Mouse (Mus musculus): ENCODE results near the gene Wasf2. TPM values are rescaled to one million over a fixed set of nuclear protein-coding genes. Genes with fewer than 3 reads are reported as not detected.

Wasf2 gene
- polyA plus RNA-seq, 1 experiment from 2014 or later: 144 TPM

DNA sequence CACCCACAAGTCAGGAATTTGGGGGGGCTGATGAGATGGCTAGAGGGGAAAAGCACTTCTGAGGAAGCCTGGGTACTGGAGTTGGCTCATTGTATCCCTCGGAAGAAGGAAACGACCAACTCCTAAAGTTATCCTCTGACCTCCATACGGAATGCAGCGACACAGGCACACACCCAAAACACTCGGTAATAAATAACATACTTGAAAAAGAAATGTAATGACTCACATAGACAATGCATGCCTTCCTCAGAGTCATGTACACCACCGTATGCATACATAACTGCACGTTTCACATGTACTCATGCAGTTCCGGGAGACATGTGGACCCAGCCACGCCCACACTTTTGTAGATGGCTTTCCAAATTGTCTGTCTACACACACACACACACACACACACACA is 41.0 kb upstream of the Wasf2 start:
- peaks cover 92% of the 10 kb centered on the region for H3K4me1 ChIP-seq (replicated peaks; ENCODE audit: control insufficient read depth, insufficient read depth, low read length)

DNA sequence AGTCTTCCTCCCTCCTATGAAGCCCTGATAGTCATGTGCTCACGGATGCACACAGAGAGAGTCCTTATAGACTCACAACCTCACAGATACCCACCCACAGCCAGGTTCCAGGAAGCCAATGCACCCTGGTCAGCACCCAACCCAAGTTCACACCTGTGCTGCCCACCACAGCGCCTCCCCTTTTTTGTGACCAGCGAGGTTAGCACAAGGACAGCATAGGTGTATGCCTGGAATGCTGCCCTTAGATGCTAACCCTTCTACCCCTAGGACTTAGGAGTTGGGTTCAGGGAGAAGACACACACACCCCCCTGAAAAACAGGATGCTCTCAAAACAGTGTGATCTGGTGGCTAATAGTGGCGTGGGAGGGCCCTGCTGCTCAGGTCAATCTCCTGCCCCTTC is 40.5 kb upstream of the Wasf2 start:
- peak overlapping the region; percentile 60 for H3K9ac ChIP-seq (ENCODE audit: low read length)
- H3K9me3 ChIP-seq (ENCODE audit: control insufficient read depth, low read length): no peaks in the 10 kb centered on the region
- H3K4me3 ChIP-seq (ENCODE audit: low read length): no peak overlapping the region
- ATAC-seq (ENCODE audit: low read depth): no peak
- no peaks in the 10 kb centered on the region for H3K36me3 ChIP-seq (ENCODE audit: control insufficient read depth, insufficient read depth, low read length)
- H3K4me2 ChIP-seq (ENCODE audit: low read depth, low read length): no peak overlapping the region
- peaks cover 92% of the 10 kb centered on the region for H3K4me1 ChIP-seq (replicated peaks; ENCODE audit: control insufficient read depth, insufficient read depth, low read length)
- 71% methylated on average over 4 of the region's 4 CpGs for WGBS
- H3K27me3 ChIP-seq (ENCODE audit: control insufficient read depth, insufficient read depth, low read depth, low read length): no peaks in the 10 kb centered on the region
- H3K27ac ChIP-seq (ENCODE audit: low read length): peak overlapping the region; percentile 97

More for the DNA sequence above, 41.0 kb upstream of the Wasf2 start:
- no peak for ATAC-seq (ENCODE audit: low read depth)
- Histone ChIP-seq H3K4me2 (ENCODE audit: low read depth, low read length) (no peak overlapping the region), H3K27ac (ENCODE audit: low read length) (peak overlapping the region; percentile 97), H3K27me3 (ENCODE audit: control insufficient read depth, insufficient read depth, low read depth, low read length) (no peaks in the 10 kb centered on the region), H3K36me3 (ENCODE audit: control insufficient read depth, insufficient read depth, low read length) (no peaks in the 10 kb centered on the region), H3K4me3 (ENCODE audit: low read length) (no peak overlapping the region), H3K9me3 (ENCODE audit: control insufficient read depth, low read length) (no peaks in the 10 kb centered on the region), H3K9ac (ENCODE audit: low read length) (no peak overlapping the region; the same call in 1 of the 2 replicates)
- WGBS: 49% methylated on average over 9 of the region's 9 CpGs

DNA sequence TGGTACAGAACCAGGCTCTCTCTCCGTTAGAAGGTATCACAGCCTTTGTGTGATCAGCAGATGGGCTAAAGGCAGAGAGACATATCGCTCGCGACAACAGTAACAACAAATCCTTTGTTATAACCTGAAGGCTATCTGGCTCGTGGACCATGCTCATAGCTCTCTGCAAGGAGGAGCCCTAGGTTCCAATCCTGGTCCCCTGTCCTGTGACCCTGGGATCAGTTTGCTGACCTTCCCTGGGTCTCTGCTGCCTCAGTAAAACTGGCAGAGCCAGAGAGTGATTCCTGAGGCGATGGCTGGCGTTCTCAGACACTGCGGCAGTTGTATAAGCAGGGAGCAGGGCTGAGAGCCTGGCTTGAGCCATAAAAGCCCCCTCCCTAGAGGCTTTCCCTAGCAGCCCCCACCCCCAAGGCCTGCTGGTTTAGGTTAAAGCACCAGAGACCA is 40.0 kb upstream of the Wasf2 start:
- peaks cover 92% of the 10 kb centered on the region for H3K4me1 ChIP-seq (replicated peaks; ENCODE audit: control insufficient read depth, insufficient read depth, low read length)

DNA sequence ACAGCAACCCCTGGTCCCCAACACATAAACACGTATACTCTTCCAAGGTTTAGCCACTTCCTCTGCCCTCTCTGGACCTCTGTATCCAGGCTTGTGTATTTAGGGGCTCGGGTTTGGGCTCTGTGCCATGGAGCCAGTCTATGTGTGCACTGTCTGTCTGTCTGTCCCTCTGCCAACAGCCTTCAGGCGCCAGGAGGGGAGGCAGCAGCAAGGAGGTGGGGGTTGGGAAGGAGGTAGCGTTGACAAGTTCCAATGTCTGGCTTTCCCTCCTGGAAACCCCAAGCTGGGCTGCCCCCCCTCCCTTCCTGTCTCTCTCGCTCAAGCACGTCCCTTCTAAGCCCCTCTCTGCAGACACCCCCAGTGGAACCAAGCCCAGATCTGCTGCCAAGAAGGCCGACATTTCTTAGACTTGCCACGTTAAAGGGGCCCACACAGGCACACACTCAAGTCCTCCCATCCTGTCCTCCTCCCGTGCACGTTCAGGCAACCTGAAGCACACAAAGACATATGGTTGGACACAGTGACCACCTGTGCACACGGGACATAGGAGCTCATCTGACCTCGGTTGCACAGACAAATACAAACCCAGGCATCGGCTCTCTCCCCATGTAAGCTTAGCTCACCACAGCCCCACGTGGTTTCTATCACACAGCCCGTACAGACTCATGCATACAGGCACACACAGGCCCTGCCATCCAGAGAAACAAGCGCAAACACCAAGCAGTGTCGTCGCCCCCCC is 39.4 kb upstream of the Wasf2 start:
- H3K4me3 ChIP-seq (ENCODE audit: low read length): no peak overlapping the region
- peak overlapping the region; percentile 60 for H3K9ac ChIP-seq (ENCODE audit: low read length)
- H3K4me1 ChIP-seq (replicated peaks; ENCODE audit: control insufficient read depth, insufficient read depth, low read length): peaks cover 92% of the 10 kb centered on the region
- 7% methylated on average over 18 of the region's 18 CpGs for WGBS
- H3K27me3 ChIP-seq (ENCODE audit: control insufficient read depth, insufficient read depth, low read depth, low read length): no peaks in the 10 kb centered on the region
- peak overlapping the region; percentile 34 for H3K4me2 ChIP-seq (ENCODE audit: low read depth, low read length)
- peak; percentile 76 for ATAC-seq (ENCODE audit: low read depth)
- H3K36me3 ChIP-seq (ENCODE audit: control insufficient read depth, insufficient read depth, low read length): no peaks in the 10 kb centered on the region
- no peaks in the 10 kb centered on the region for H3K9me3 ChIP-seq (ENCODE audit: control insufficient read depth, low read length)
- peak overlapping the region; percentile 97 for H3K27ac ChIP-seq (ENCODE audit: low read length)

More for the DNA sequence above, 40.0 kb upstream of the Wasf2 start:
- Histone ChIP-seq H3K36me3 (ENCODE audit: control insufficient read depth, insufficient read depth, low read length) (no peaks in the 10 kb centered on the region), H3K27me3 (ENCODE audit: control insufficient read depth, insufficient read depth, low read depth, low read length) (no peaks in the 10 kb centered on the region), H3K4me3 (ENCODE audit: low read length) (no peak overlapping the region), H3K9me3 (ENCODE audit: control insufficient read depth, low read length) (no peaks in the 10 kb centered on the region), H3K4me2 (ENCODE audit: low read depth, low read length) (peak overlapping the region; percentile 34), H3K27ac (ENCODE audit: low read length) (peak overlapping the region; percentile 97), H3K9ac (ENCODE audit: low read length) (peak overlapping the region; percentile 60)
- 27% methylated on average over 8 of the region's 8 CpGs for WGBS
- ATAC-seq (ENCODE audit: low read depth): no peak

DNA sequence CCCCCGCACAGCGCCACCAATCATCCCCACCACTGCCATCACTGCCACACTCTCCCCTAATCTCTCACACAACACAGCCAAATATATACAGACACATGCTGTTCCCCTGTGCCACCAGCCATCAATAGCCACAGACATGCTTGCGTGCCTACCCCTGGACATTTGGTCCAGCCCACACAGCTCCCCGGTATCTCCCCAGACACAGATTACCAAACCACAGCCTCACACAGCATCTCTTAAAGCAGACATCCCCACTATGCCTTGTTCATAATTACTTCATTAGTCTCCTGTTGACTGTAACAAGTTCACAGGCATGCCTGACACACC is 38.9 kb upstream of the Wasf2 start:
- H3K9ac ChIP-seq (ENCODE audit: low read length): peak overlapping the region; percentile 60
- ATAC-seq (ENCODE audit: low read depth): peak; percentile 10
- 44% methylated on average over 4 of the region's 4 CpGs for WGBS

DNA sequence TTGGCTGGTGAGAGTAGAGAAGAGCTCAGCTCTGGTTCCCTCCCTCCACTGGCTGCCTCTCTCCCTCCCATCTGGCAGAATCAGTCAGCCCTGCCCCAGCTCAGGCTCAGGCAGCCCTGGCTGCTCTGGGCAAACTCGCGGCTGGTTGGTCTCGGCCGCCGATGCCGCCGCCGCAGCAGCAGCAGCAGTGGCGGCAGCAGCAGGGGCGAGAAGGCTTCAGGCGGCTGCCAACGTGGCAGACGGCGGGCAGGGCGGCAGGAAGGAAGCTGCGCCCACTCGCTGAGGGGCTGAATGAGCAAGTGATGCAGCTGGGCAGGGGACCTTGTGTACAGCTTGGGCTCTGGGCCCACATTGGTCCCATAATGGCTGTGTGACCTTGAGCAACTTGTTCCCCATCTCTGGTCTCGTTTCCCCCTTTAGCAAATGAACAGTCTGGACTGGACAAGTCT is 37.8 kb upstream of the Wasf2 start:
- peak overlapping the region; percentile 48 for H3K4me2 ChIP-seq (ENCODE audit: low read depth, low read length)
- 4% methylated on average over 18 of the region's 18 CpGs for WGBS
- H3K4me1 ChIP-seq (replicated peaks; ENCODE audit: control insufficient read depth, insufficient read depth, low read length): peaks cover 82% of the 10 kb centered on the region
- peak overlapping the region; percentile 25 for H3K4me3 ChIP-seq (ENCODE audit: low read length)
- peak overlapping the region; percentile 72 for H3K9ac ChIP-seq (ENCODE audit: low read length)
- no peaks in the 10 kb centered on the region for H3K36me3 ChIP-seq (ENCODE audit: control insufficient read depth, insufficient read depth, low read length)
- no peaks in the 10 kb centered on the region for H3K27me3 ChIP-seq (ENCODE audit: control insufficient read depth, insufficient read depth, low read depth, low read length)
- no peaks in the 10 kb centered on the region for H3K9me3 ChIP-seq (ENCODE audit: control insufficient read depth, low read length)
- peak; percentile 30 for ATAC-seq (ENCODE audit: low read depth)
- H3K27ac ChIP-seq (ENCODE audit: low read length): peak overlapping the region; percentile 97

More for the DNA sequence above, 38.9 kb upstream of the Wasf2 start:
- Histone ChIP-seq H3K27me3 (ENCODE audit: control insufficient read depth, insufficient read depth, low read depth, low read length) (no peaks in the 10 kb centered on the region), H3K4me2 (ENCODE audit: low read depth, low read length) (peak overlapping the region; percentile 34; the same call in 1 of the 2 replicates), H3K9me3 (ENCODE audit: control insufficient read depth, low read length) (no peaks in the 10 kb centered on the region), H3K4me3 (ENCODE audit: low read length) (no peak overlapping the region), H3K27ac (ENCODE audit: low read length) (peak overlapping the region; percentile 97), H3K36me3 (ENCODE audit: control insufficient read depth, insufficient read depth, low read length) (no peaks in the 10 kb centered on the region), H3K4me1 (replicated peaks; ENCODE audit: control insufficient read depth, insufficient read depth, low read length) (peaks cover 91% of the 10 kb centered on the region)

DNA sequence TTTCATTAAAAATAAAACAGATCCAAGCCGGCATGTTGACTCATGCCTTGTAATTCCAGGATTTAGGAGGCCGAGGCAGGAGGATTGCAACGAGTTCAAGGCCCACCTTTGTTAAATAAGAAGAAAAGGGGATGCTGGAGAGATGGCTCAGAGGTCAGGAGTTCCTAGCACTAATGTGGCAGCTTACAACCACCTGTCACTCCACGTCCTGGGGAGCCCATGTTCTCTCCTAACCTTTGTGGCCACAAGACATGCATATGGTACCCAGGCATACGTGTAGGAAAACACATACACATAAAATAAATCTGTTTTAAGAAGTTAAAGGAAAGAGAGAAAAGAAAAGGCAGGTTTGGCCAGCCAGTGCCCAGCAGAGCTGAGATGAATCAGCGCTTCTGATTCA is 37.2 kb upstream of the Wasf2 start:
- Histone ChIP-seq H3K27ac (ENCODE audit: low read length) (peak overlapping the region; percentile 97), H3K27me3 (ENCODE audit: control insufficient read depth, insufficient read depth, low read depth, low read length) (no peaks in the 10 kb centered on the region), H3K4me1 (replicated peaks; ENCODE audit: control insufficient read depth, insufficient read depth, low read length) (peaks cover 76% of the 10 kb centered on the region), H3K4me3 (ENCODE audit: low read length) (no peak overlapping the region), H3K36me3 (ENCODE audit: control insufficient read depth, insufficient read depth, low read length) (no peaks in the 10 kb centered on the region), H3K4me2 (ENCODE audit: low read depth, low read length) (no peak overlapping the region), H3K9ac (ENCODE audit: low read length) (peak overlapping the region; percentile 39; the same call in 1 of the 2 replicates), H3K9me3 (ENCODE audit: control insufficient read depth, low read length) (no peaks in the 10 kb centered on the region)
- no peak for ATAC-seq (ENCODE audit: low read depth)
- 70% methylated on average over 6 of the region's 6 CpGs for WGBS

DNA sequence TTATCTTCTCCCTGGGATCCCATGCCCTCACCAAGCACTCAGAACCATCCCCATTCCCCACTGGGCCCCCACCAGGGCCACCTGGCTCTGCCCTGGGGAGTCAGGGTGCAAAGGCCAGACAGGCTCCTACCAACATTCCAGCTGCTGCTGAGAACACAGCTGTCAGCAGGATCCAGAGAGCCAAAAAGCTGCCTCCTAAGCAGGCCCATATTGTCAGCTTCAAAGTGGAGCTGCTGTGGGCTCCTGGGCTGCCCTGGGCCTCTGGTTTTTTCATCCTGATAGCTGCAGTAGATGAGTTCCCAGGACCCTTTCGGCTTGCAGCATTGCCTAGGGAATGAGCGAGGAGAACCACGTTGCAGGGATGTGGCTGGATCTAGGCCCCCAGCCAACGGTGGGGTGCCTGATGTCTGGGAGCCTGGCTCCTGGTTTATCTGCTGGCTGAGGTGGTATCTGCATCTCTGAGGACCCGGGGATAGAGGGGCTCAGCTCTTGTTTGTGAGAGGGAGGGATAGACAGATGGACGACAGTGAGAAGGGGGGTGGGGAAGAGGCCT is 36.7 kb upstream of the Wasf2 start:
- ATAC-seq (ENCODE audit: low read depth): no peak
- H3K4me1 ChIP-seq (replicated peaks; ENCODE audit: control insufficient read depth, insufficient read depth, low read length): peaks cover 71% of the 10 kb centered on the region
- H3K9me3 ChIP-seq (ENCODE audit: control insufficient read depth, low read length): no peaks in the 10 kb centered on the region
- peak overlapping the region; percentile 97 for H3K27ac ChIP-seq (ENCODE audit: low read length)
- H3K36me3 ChIP-seq (ENCODE audit: control insufficient read depth, insufficient read depth, low read length): no peaks in the 10 kb centered on the region
- H3K4me3 ChIP-seq (ENCODE audit: low read length): no peak overlapping the region
- H3K4me2 ChIP-seq (ENCODE audit: low read depth, low read length): no peak overlapping the region
- peak overlapping the region; percentile 38 for H3K9ac ChIP-seq (ENCODE audit: low read length)
- WGBS: 19% methylated on average over 6 of the region's 6 CpGs
- no peaks in the 10 kb centered on the region for H3K27me3 ChIP-seq (ENCODE audit: control insufficient read depth, insufficient read depth, low read depth, low read length)

DNA sequence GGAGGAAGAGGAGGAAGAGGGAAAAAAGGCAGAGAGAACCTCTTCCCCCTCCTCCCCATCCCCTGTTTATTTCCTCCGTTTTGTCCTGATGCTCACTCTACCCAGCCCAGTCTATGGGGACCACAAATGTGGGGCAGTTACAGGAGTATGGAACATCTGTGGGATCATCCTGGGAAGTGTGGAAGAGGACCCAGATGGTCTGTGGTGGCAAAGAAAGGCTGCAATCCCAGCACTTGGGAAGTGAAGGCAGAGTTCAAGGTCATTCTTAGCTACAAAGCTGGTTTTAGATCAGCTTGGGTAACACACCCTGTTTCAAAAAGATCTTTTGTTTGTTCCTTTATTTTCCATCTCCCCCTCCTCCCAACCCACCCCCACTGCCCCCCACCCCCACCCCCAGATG is 36.0 kb upstream of the Wasf2 start:
- H3K36me3 ChIP-seq (ENCODE audit: control insufficient read depth, insufficient read depth, low read length): no peaks in the 10 kb centered on the region
- ATAC-seq (ENCODE audit: low read depth): no peak
- H3K27ac ChIP-seq (ENCODE audit: low read length): peak overlapping the region; percentile 97
- H3K4me1 ChIP-seq (replicated peaks; ENCODE audit: control insufficient read depth, insufficient read depth, low read length): peaks cover 64% of the 10 kb centered on the region
- no peak overlapping the region for H3K4me3 ChIP-seq (ENCODE audit: low read length)
- H3K27me3 ChIP-seq (ENCODE audit: control insufficient read depth, insufficient read depth, low read depth, low read length): no peaks in the 10 kb centered on the region
- 40% methylated on average over 1 of the region's 1 CpGs for WGBS
- H3K9me3 ChIP-seq (ENCODE audit: control insufficient read depth, low read length): no peaks in the 10 kb centered on the region
- H3K9ac ChIP-seq (ENCODE audit: low read length): no peak overlapping the region
- H3K4me2 ChIP-seq (ENCODE audit: low read depth, low read length): no peak overlapping the region
